Mouse (Mus musculus) activated CD4-positive, CD25-positive, alpha-beta regulatory T cell, adult 4 months (primary cell): ENCODE data around the gene Clec11a. TPM values are rescaled to one million over a fixed set of nuclear protein-coding genes. Genes with fewer than 3 reads are reported as not detected.
"Not testable (repeated sequence)": the region's sequence is repeated elsewhere in the genome, so short reads cannot be mapped to it uniquely, and the experiment has no call there.

Source experiments
- ATAC-seq: one replicate; pipeline ENCODE4 v1.8.0; 2017
- polyA plus RNA-seq, 2 experiments: library from polyadenylated mRNA; unstranded; fragments of 100-300 nt; shearing (Covaris generic); gene quantifications; one replicate each; pipeline ENCODE4 v1.2.1; 2017

Clec11a gene
- polyA plus RNA-seq, 2 experiments from 2014 or later, result 0.51 to 0.73 TPM

DNA sequence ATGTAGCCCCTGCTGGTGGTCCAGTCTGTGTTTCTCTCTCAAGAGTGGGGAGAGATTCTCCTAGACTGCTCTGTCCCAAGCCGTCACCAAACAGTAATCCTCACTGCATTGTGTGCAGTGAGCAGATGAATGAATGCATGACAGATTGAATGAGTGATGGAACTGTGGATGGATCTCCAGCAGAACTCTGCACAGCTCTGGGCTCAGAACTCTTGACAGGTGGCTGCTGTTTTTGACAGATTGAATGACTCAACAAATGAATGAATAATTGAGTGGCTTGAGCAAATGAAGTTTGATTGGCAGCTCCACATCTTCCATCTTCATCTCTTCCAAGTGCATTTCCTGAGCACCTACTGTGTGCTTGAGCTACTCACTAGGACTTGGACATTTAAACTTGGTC lies 15.6 kb upstream of the Clec11a start:
- ATAC-seq, result no peak

GRCm38 (mm10) chr7:44320886-44321285 lies 14.2 kb upstream of the Clec11a start:
- no peak for ATAC-seq

GRCm38 (mm10) chr7:44317913-44318312 lies 11.2 kb upstream of the Clec11a start:
- ATAC-seq, result no peak

DNA sequence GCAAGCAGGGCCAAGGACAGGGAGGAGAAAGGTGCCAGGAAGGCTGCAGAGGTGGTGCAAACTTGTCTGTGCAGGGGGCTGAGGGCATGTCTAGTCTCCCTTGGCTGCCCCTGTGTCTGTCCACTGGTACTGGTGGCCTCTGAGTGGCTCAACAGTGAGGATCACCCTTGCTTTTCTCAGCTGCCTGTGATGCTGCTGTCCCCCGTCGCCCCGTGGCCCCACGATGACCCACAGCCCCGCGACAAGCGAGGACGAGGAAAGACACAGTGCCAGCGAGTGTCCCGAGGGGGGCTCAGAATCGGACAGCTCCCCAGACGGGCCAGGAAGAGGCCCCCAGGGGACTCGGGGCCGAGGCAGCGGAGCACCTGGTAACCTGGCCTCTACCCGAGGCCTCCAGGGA lies 5.8 kb upstream of the Clec11a start:
- no peak for ATAC-seq

GRCm38 (mm10) chr7:44311713-44312304 lies 5.1 kb upstream of the Clec11a start:
- ATAC-seq, result no peak

GRCm38 (mm10) chr7:44310878-44311712 lies 4.4 kb upstream of the Clec11a start:
- no peak for ATAC-seq

- no peak for ATAC-seq
These were observed 3.7 kb upstream of the Clec11a start for GRCm38 (mm10) chr7:44310285-44310877.

DNA sequence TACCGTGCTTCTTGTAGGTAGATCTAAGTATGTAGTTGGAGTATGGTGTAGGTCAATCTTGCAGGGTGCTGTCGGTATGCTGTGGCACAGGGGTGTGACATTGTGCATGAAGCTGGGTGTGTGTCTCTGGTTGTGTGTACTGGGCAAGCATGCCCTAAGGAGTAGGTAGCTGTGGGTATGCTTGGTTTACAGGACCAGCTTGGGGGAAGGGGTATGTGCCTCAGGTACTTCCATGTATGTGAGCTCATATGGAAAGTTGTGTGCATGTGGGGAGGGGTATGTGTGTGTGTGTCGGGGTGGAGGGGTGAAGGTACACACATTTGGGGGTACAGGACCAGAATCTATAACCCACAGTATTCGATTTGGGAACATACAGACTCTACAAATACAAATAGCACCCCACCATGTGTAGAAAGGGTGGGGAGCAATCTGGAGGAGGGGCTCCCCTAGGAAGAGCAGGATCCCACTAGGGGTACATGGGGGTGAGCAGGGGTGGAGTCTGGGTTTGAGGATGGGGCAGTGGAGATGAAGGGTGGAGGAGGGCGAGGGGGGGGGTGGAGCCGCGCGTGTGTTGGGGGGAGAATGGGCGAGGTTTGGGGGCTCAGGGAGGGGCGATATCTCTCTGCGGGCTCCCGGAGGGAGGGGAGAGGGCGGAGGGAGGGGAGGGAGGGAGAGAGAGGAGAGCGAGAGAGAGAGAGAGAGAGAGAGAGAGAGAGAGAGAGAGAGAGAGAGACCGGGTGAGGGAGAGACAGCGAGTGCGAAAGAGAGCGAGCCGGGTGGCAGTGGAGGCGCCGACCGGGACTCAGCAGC lies 3.0 kb upstream of the Clec11a start, which contains the start of gene Shank1:
TSS of gene Shank1 (plus strand) at position 779 of the 810 bp plus-strand sequence.
- ATAC-seq, result no peak

DNA sequence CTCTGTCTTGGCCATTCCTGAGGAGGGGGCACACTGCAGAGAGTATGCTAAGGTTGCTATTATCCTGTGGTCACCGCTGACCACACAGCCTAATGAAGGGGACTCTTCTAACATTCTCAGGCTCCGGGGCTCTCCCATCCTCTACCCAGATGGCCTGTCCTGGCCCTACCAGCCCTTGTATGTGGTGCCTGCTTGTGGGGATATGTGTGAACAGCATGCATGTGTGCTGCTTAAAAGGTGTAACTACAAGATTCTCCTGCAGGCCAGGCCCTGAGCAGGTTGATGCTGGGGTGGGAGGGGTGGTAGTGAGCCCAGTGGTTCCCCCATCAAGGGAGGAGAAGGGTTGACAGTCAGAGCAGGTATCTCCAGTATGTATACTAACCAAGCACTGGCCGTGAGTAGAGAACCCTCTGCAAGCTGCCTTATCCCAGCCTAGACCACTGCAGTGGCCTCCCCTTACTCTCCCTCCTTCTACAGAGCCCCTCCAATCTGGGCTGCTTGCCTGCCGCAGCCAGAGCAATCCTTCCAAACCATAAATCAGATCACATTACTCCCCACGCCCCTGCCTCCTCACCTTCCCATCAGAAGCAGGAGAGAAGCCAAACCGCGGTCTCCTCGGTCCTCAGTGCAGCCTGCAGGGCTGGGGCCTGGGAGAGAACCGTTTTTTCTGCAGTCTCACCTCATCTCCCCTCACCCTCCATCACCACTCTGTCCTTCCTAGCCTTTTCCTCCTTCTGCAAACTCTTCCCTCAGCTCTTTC lies 739 bp upstream of the Clec11a start:
- ATAC-seq, result no peak

GRCm38 (mm10) chr7:44305686-44306085 lies 1.0 kb downstream of the Clec11a start:
- ATAC-seq, result no peak

DNA sequence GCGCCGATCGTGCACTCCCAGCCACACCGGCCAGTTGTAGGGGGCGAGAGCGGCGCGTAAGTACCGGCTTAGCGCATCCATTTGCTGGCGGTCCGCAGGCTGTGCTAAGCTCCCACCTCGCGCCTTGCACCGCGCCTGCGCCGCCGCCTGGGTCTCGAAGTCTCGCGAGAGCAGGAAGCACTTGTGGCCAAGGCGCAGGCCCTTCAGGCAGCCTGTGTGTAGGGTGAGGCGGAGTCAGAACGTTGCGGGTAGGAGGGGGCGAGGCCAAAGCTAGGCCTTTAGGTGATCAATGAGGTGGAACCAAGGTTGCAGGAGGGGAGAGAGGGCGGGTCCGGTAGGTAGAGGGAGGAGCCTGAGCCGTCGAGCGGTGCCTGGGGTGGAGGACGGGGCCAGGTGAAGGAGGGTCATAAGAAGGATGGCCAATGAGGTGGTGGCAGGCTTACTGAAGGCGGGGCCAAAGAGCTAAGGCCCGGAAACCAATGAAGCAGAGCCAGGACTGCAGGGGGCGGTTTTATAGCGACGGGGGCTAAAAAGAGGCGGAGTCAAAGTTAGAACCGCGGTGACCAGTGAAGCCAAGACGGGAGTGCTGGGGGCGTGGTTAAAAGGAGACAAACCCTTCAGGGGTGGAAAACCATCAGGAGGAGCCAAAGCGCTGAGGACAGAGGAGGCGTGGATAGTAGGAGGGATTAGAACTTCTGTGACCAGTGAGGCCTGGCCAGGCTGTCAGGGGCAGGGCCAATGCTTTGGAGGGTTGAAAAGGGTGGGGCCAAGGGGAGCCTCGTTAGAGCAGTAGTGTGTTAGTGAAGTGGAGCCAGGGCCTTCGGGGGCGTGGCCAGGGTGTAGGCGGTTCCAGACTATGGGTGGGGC lies 1.7 kb downstream of the Clec11a start:
- ATAC-seq, result peak; percentile 89

DNA sequence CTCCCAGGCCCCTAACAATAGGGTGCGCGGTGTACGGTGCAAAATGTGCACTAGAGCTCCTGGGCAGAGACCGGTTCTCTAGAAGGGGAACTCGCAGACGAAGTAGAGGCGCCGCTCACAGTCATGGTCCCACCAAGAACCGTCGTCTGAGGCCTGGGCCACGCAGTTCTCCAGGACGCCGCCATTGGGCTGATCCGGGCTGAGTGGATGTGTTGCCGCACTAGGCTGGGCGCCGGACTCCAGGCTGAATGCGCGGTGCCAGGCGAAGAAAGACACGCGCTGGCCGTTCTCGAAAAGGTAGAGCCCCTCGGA lies 2.3 kb downstream of the Clec11a start:
- peak; percentile 10 for ATAC-seq

- ATAC-seq, result no peak
These were observed 3.1 kb downstream of the Clec11a start for GRCm38 (mm10) chr7:44303346-44304340.

DNA sequence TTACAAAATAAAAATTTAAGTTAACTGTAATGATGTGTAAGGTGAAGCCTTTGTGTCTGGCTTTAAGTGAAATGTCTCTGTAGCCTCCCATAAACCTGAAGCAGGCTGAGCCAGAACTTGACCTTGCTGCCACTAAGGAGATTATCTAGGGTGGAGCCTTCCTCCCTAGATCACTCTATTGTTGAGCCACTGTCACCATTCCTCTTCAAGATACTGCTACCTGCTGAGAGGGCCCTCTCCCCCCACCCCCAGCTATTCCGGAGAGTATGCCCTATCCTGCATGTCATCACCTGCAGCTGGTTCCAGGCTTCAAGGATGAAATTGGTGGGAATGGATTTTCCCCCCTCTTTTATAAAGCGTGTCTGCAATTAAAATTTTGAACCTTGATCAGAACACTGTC lies 9.2 kb downstream of the Clec11a start:
- ATAC-seq, result not testable (repeated sequence)

DNA sequence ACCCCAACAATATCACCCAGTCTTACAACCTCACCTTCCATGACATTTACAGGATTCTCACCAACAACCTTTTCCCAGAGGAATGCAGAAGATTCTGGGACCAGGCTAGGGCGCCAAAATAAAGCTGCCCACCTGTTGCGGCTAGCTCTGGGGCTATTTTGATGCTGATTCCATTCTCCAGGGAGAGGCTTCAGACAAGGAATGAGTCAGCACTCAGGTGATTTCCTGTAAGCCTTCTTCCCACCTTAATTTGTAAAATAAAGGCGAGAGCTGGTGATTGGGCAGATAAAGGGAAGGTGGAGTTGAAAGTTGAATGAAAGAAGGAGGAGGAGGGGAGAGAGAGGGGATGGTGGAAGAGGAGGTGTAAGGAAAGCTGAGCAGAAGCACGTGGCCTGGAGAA lies 15.3 kb downstream of the Clec11a start:
- ATAC-seq, result no peak

GRCm38 (mm10) chr7:44290986-44291385 lies 15.7 kb downstream of the Clec11a start:
- ATAC-seq, result no peak

- ATAC-seq, result no peak
These were observed 18.9 kb downstream of the Clec11a start for GRCm38 (mm10) chr7:44287760-44288159.

DNA sequence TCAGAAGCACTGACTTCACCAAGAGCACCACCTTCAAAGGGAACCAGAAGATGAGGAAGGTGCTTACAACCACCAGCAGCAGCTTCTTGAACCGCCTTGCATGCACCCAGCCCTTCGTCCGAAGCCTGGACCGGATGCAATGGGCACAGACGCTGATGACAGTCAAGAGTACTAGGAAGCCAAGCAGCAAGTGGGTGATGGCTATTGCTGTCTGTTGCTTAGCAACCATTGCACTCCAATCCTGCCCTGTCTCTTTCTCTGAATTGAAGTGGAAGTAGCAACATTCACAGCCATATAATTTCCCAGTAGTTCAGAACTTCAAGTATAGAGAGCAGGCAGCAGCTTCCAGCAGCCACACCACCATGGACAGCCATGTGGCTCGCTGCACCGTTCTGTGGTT lies 25.1 kb downstream of the Clec11a start:
- ATAC-seq, result no peak

DNA sequence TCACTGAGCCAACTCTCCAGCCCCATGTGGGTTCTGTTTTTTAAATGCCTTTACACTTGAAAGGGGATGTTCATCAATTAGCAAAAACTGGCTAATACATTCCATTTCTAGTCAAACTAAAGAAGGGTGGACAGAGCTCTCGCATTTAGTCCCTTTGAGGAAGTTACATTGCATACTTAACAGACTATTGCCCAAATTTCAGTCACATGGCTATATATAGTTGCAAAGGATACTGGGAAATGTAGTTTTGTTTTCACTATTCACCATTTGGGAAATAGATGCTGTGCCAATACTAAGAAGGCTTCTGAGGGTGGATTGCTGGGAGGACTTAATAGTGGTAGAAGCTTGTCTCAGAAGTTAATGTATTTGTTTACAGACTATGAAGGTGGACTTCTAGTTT lies 25.7 kb downstream of the Clec11a start:
- ATAC-seq, result no peak

GRCm38 (mm10) chr7:44277250-44277622 lies 29.5 kb downstream of the Clec11a start:
- ATAC-seq, result no peak
